Mouse (Mus musculus) kidney, adult 8-10 months (tissue): Measurements from ENCODE around the gene Dpp6.
"Not testable (repeated sequence)": the region's sequence is repeated elsewhere in the genome, so short reads cannot be mapped to it uniquely, and the experiment has no call there.

ENCODE experiments used
- DNase-seq, 2 experiments: peaks; one replicate each; pipeline ENCODE4 v3.0.0; 2022

Gene Dpp6

GRCm38 (mm10) chr5:27402616-27403015 is 585.6 kb downstream of the Dpp6 start:
- no peak for DNase-seq

- DNase-seq, result no peak
Observed at GRCm38 (mm10) chr5:27408854-27409253, 591.9 kb downstream of the Dpp6 start.

GRCm38 (mm10) chr5:27413023-27413422 is 596.0 kb downstream of the Dpp6 start:
- DNase-seq, result peak; percentile 79 to 80

DNA sequence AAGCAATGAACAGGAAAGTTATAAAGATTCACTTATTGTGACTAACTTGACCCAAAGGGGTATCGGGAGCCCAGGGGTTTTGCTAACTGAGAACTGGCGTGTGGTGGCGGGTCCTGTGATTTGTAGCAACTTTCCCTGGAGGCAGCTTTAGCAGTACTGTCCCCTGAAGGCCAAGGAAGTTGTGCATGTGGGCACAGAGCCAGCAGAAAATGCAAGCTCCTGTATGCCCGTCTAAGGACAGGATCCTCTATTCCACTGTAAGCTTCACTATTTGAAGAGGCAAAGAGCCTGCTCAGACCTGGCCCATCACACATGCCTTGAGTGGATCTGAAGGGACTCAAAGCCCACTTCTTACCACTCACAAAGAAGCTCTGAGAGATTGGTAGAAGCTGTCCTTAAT is 598.5 kb downstream of the Dpp6 start:
- no peak for DNase-seq

- peak in 1 of 2 experiments; percentile 7 for DNase-seq
Observed at GRCm38 (mm10) chr5:27416571-27416970, 599.6 kb downstream of the Dpp6 start.

DNA sequence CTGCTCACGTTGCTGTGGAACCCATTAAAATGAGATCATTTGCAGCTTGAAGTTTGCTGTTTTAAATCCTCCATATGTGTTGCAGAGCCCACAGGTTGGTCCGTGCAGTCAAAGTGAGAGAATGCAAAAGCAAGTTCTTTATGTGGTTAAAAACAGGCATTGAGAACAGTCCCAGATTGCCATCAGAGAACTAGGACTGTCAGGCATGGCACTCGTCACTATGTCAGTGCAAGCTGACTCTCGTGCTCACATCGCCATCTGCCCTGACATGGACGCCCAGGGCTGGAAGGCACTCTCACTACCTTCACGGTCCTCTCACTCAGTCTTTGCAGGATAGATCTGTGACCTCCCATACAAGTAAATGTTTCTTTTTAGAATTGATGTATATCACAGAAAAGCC is 600.4 kb downstream of the Dpp6 start:
- DNase-seq, result no peak

GRCm38 (mm10) chr5:27418856-27419255 is 601.9 kb downstream of the Dpp6 start:
- no peak for DNase-seq

- DNase-seq, result no peak
Observed at GRCm38 (mm10) chr5:27421090-27421635, 604.2 kb downstream of the Dpp6 start.

- no peak for DNase-seq
Observed at GRCm38 (mm10) chr5:27423766-27424165, 606.8 kb downstream of the Dpp6 start.

DNA sequence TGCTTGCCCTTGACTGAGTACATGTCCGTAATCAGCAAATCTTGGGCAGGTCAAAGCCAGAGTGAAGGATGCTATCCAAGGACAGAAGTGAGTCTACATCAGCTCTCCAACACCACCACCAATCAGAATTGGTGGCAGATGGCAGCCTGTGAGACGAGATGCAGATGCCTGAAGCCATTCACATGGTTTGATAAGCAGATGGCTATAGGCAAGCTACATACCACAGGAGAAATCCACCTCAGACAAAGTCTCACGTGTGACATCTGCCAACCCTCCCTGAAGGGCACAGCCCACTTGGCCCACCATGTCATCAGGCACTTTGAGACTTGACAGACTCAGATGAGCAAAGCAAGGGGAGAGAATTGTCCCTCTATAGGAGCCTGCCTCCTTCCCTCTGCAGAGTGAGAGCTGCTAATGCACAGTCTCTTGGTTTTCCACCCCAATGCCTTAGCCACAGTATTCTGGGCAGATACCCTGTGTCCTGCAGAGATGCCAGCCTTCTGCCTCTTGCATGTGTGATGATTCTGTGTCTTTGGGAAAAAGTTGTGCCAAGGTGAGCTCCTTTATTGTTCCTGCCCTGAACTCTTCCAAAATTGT is 607.6 kb downstream of the Dpp6 start:
- no peak for DNase-seq

GRCm38 (mm10) chr5:27426200-27426599 is 609.2 kb downstream of the Dpp6 start:
- DNase-seq, result no peak

DNA sequence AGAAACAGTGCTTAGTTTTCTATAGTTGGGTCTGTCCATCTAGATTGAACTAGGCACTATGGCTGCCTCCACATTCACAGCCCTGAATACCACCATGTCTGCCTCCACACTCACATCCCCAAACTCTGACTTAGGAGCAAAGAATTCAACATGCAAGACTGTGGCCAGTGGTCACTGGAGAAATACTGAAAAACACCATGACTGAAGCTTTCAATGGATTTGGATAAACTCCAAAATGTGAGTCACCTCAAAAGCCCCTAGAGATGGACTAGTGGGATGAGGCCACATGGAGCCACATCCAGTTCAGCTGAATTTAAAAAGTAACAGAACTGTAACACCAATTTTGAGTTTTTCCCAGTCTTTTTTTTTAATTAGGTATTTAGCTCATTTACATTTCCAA is 616.6 kb downstream of the Dpp6 start:
- DNase-seq, result no peak

DNA sequence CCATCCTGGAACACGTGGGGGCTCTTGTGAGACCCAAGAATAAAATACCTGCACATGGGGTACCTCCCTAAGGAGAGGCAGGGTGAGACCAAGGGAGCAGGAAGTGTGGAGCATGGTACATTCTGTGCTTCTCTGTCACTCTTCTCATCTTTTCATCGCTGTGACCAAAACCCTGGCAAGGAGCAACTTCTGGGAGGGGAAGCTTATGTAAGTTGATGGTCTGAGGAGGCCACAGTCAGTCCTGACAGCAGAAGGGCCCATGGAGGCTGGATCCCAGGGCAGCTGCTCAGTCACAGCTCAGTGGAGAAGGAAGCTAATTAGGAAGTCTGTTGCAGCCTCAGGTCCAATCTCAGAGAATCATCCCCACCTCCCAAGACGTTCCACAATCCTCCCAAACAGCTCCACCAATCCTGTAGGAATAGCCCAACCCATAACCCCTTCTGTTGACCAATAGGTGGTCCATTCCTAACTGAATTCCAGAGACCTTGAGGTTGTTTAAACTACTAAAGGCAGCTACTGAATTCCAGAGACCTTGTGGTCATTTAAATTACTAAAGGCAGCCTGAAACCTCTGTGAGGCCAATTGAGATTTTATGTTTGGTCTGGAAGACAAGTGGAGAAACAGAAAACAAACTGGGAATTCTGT is 636.3 kb downstream of the Dpp6 start:
- DNase-seq, result no peak

DNA sequence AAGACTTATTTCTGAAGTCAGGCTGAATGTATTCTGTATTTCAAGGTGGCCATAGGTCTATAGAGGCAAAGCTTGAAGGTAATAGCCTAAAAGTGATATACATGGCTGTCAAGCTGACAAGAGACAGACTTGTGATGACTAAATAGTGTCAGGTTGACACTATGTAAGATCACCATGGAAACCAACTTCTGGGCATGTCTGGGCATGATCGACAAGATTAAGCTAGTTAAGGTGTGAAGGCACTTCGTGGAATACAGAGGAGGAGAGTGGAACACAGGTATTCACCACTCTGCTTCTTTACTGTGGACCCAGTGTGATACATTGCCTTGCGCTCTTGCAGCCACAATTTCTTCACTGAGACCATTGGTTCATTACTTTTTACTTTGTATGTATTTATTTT is 637.4 kb downstream of the Dpp6 start:
- no peak for DNase-seq

DNA sequence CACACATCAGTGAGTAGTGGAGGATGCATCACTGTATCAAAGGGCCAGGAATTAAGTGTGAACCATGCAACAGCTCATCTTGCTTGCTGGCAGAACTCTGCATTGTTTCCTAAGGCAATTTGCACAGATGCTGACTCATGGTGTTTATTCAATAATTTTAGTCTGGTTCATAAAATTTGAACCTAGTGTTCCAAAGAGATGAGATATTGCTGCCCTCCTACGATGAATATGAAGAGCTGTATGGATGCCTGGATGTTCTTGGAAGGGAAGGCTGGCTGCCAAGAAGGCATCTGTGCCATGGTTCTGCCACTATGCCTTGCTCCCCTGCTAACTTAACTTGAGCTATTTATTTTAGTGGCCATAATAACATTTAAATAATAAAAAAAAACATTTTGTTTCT is 640.0 kb downstream of the Dpp6 start:
- no peak for DNase-seq

GRCm38 (mm10) chr5:27457686-27458085 is 640.7 kb downstream of the Dpp6 start:
- no peak for DNase-seq

DNA sequence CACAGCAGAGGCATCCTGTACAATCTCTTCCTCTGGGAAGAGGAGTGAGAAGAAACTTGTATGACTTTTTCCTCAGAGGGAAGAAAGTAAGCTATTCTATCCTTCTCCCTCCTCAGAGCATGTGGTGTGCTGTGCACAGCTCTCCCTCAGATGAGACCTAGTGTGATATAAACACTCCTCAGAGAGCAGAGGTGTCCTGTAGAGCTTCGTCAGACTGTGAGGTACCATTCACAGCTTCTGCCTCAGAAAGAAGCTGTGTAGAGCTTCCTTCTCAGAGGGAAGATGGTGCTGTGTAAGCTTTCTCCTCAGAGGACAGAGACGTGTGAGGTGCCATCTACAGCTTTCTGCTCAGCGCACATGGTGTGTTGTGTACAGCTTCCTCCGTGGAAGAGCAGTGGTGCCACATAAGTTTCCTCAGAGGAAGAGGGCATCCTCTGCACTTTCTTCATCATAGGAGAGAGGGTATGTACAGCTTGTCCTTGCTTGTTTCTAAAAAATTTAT is 658.0 kb downstream of the Dpp6 start:
- no peak for DNase-seq

DNA sequence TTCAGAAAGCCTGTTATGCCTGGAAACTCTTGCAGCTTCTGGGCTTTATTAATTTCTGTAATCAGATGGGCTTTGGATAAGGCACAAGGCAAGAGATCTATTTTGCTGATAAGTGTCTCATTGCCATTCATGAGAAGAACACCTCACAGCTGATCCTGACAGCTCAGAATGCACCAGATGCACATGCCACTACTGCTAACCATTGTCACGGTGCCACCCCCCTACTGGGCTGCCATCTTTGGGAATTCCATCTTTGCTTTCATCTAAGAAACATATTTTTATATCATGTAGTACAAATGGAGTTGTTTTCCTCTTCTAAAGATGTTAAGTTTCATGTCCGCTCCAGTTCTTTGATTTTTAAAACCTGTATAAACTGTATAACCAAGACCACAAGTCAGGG is 664.7 kb downstream of the Dpp6 start:
- DNase-seq, result no peak

DNA sequence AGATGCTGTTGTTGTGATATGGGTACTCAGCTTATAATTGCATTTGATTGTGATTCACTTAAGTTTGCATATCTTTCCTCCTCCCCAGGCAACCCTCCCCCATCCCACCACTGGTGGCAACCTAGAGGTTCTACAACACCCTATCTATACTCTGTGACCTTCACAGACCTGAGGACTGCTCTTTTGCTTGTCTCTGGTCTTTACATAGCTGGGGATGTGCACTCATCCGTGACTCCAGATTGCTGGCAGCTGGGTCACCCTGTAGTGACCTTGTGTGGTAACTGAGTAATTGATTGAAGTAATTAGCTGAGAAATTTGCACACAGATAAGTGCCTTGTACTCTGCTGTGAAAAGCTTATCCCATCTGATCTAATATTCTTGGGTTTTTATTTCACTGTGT is 669.1 kb downstream of the Dpp6 start:
- peak; percentile 3 for DNase-seq

DNA sequence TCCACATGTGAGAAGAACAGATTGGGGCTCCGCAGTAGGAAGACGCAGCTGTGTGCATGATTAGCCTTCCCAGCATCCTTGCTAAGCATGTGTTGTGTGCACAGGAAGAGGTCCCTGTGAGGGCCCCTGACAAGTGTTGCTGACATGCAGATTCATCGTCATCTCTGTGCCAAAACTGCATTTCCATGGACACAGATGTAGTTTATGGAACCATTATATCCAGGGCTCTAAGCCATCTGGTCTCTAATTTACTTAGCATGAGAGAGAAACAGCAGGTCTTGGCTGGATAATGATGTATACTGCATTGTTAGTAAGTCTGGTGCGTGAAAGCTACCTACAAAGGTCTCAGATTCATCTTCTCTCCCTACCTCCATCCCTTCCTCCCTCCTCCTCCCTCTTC is 673.9 kb downstream of the Dpp6 start:
- no peak for DNase-seq

- not testable (repeated sequence) for DNase-seq
Observed at GRCm38 (mm10) chr5:27501338-27501737, 684.3 kb downstream of the Dpp6 start, which contains the start of gene Speer4b. Speer4b (minus strand) TSS chr5:27501438.

DNA sequence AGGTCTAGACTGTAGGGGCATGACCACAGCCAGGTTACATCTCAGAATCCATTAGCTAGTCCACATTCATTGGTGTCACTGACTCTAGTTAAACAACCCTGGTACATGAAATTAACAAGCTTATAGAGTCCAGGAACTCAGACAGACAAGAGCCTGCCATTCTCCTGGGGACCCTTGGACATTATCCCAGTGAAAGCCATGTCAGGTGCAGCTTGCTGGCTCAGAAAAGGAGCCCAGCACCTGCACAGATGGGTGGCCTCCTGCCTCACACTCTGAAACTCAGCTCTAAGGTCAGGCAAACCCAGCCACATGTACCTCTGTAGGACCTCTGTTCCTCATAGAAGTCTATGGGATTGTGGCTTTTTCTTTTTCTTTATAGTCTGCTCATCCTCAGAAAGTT is 701.7 kb downstream of the Dpp6 start:
- DNase-seq, result no peak

GRCm38 (mm10) chr5:27526906-27527305 is 709.9 kb downstream of the Dpp6 start:
- DNase-seq, result no peak

DNA sequence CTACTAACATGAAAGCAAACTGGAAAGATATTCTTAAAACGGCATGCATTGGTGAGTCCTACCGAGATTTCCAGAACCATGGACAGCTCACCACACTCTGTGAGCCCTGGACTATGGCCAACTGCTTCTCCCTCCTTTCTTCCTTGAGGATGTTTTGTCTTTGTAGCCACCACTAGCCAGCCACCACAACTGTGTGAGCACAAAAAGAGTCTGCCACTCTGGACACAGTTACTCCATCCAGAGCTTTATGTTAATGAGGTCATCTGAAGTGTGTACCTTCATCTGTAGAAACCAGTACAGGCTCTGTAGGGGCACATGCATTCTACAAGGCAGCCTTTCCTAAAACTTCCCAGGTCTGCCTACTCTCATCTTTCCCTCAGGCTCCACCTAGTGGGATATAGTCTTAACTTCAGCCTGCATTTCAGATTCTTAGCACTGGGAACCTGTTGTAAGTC is 727.8 kb downstream of the Dpp6 start:
- peak; percentile 2 to 31 for DNase-seq
